Mouse (Mus musculus) c-Kit-negative CD71-positive TER-119-positive erythroid progenitor cells, embryonic 14.5 days (primary cell): ENCODE measurements around the gene 5730596B20Rik.

Experiments
- DNase-seq: peaks from one replicate; pipeline ENCODE4 v3.0.0-alpha.2; 2013; ENCODE audit warnings: low read depth, low spot score

Gene 5730596B20Rik

GRCm38 (mm10) chr6:52177061-52177735 is at the start of gene 5730596B20Rik:
Gene 5730596B20Rik, plus strand, starts transcription at chr6:52177498.
- DNase-seq = no peak

- no peak for DNase-seq
Measured at GRCm38 (mm10) chr6:52137841-52138535, 39.3 kb upstream of the 5730596B20Rik start.

- no peak for DNase-seq
Measured at GRCm38 (mm10) chr6:52138576-52138975, 38.7 kb upstream of the 5730596B20Rik start.

GRCm38 (mm10) chr6:52139115-52139514 is 38.2 kb upstream of the 5730596B20Rik start:
- DNase-seq = no peak

GRCm38 (mm10) chr6:52150401-52150966 is 26.8 kb upstream of the 5730596B20Rik start:
- no peak for DNase-seq

- no peak for DNase-seq
Measured at GRCm38 (mm10) chr6:52151571-52151970, 25.7 kb upstream of the 5730596B20Rik start.

- DNase-seq = no peak
Measured at GRCm38 (mm10) chr6:52152226-52153193, 24.8 kb upstream of the 5730596B20Rik start.

- DNase-seq = no peak
Measured at GRCm38 (mm10) chr6:52153270-52153669, 24.0 kb upstream of the 5730596B20Rik start.

GRCm38 (mm10) chr6:52154044-52154443 is 23.3 kb upstream of the 5730596B20Rik start:
- no peak for DNase-seq

GRCm38 (mm10) chr6:52155471-52155870 is 21.8 kb upstream of the 5730596B20Rik start:
- DNase-seq = no peak

GRCm38 (mm10) chr6:52156551-52157200 is 20.6 kb upstream of the 5730596B20Rik start:
- no peak for DNase-seq

GRCm38 (mm10) chr6:52157466-52158275 is 19.6 kb upstream of the 5730596B20Rik start:
- no peak for DNase-seq

- no peak for DNase-seq
Measured at GRCm38 (mm10) chr6:52158276-52159051, 18.8 kb upstream of the 5730596B20Rik start, which contains the start of gene Hoxa1. Gene Hoxa1, minus strand, starts transcription at chr6:52158317.

GRCm38 (mm10) chr6:52159164-52159761 is 18.0 kb upstream of the 5730596B20Rik start:
- DNase-seq = no peak

- DNase-seq = no peak
Measured at GRCm38 (mm10) chr6:52159979-52160378, 17.3 kb upstream of the 5730596B20Rik start.

GRCm38 (mm10) chr6:52160511-52161335 is 16.6 kb upstream of the 5730596B20Rik start:
- no peak for DNase-seq

- DNase-seq = no peak
Measured at GRCm38 (mm10) chr6:52161336-52162092, 15.8 kb upstream of the 5730596B20Rik start.

- DNase-seq = no peak
Measured at GRCm38 (mm10) chr6:52162093-52162380, 15.3 kb upstream of the 5730596B20Rik start.
